Mouse (Mus musculus) spleen, postnatal 14 days (tissue): Measurements from ENCODE around the gene 1520401A03Rik.
"Not testable (repeated sequence)": the region's sequence is repeated elsewhere in the genome, so short reads cannot be mapped to it uniquely, and the experiment has no call there.

ENCODE experiments used
- DNase-seq, 2 experiments: peaks; one replicate each; pipeline ENCODE4 v3.0.0; 2021 to 2022; ENCODE audit warnings: low spot score in 2 of 2

1520401A03Rik gene

DNA sequence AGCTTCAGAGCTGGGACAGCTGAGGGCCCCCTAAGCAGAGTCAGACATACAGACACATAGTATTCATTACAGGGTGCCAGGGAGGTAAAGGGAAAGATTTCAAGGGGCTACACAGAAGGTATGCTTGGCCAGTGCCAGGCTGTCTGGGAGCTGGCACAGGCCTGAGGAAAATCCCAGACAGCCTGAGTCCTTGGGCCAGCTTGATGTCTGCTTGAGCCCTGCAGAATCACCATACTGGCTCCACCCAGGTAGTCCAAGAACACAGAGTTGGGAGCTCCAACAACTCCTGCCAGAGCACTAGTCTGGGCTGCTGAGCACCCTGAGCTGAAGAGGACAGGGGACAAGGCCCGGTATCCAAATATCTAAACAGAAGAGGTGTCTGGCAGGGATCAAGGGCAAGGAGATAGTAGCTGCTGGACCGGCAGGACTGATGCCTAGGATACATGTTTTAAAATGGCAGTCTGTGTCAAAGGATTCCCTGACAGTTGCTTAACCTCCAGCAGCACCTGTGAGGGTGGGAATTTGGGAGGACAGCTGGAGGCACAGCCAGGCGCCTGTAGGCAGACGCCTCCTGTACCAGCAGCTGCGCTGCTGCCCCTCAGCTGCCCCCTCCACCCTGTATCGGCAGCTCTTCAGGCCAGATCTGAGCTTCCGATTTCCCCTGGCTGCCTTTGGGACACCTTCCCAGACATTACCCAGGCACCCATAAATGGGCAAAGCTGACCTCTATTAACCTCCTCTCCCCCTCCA is at the start of gene 1520401A03Rik:
Gene 1520401A03Rik, minus strand, starts transcription at position 408 of the 750 bp plus-strand sequence.
- DNase-seq = no peak

DNA sequence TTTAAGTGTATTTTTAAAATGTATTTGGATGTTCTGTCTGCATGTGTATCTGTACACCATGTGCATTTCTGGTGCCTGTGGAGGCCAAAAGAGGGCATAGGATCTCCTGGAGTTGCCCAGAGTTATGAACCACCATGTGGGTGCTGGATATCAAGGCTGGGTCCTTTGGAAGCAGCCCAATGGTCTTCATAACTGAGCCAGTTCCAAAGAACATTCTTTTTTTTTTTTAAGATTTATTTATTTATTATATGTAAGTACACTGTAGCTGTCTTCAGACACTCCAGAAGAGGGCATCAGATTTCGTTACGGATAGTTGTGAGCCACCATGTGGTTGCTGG is 49.6 kb upstream of the 1520401A03Rik start:
- DNase-seq = not testable (repeated sequence)

DNA sequence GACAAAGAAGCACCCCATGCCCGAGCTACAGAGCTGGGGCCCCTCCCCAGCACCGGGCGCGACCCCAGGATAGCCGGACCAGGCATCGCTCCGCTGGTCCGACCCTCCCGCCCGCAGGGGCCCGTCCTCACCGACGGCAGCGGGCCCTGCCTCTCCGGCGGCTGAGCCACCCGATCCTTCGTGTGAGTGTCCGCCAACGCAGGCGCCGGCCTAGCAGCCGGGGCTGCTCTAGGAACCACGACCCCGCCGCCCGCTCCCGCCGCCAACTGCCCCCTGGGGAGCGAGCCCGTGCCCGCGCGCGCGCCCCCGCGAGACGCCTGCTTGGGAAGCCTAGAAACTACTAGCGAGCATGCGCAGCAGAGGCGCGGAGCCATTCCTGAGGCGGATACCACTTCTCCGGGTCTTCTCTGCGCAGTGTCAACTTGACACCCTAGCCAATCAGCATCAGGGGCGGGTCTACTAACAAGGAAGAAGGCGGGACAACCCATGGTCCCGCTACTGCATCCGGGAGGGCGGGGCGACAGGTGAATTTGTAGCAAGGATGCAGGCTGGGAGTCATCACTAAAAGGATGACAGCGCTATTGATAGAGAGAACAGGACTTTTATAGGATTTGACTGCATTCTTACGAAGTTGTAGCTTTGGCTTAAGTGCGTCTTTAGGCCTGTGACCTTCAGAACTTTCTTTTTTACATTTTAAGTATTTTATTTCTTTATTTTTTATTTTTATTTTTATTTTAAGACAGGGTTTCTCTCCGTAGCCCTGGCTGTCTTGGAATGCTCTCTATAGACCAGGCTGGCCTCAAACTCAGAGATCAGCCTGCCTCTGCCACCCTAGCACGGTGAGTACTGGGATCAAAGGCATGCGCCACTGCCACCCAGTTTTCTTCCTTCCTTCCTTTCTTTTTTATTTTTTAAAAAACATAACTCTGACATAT is 49.0 kb upstream of the 1520401A03Rik start, which contains the start of gene Flywch1:
Gene Flywch1, minus strand, starts transcription at position 319 of the 935 bp plus-strand sequence.
- DNase-seq = peak; percentile 92 to 93

DNA sequence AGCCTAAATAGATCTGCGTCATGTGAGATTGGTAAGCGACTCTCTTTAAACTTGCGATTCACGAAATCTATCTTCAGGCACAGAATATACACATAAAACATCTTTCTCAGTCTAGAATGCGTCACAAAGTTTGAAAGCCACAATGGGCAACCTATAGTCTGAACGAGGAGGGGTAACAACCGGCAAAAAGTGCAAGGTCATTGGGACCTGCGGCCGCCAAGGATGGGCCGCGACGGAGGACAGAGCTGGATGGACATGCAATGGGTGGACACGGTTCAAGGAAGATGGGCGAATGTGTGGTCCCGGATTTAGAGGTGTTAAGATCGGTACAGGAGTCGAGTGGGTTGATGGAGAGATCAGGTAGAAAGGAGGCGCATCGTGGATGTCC is 48.3 kb upstream of the 1520401A03Rik start:
- no peak for DNase-seq

DNA sequence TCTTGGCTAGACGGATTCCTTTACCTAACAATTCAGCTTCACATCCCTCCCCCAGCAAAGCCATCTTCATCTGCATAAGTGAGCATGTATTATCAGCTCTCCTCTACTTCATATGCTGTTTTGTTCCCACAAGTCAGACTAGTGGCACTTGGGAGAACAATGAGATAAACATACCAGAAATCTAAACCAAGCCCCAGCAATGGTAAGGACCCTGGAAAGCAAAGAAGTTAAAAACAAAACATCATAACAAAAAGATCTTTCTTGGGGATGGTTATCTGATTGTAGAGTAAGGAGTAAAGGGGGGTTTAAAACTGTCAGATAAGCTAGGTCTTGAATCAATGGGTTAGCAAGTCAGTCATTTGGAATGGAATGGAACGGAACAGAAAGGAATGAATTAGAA is 47.9 kb upstream of the 1520401A03Rik start:
- DNase-seq = no peak

DNA sequence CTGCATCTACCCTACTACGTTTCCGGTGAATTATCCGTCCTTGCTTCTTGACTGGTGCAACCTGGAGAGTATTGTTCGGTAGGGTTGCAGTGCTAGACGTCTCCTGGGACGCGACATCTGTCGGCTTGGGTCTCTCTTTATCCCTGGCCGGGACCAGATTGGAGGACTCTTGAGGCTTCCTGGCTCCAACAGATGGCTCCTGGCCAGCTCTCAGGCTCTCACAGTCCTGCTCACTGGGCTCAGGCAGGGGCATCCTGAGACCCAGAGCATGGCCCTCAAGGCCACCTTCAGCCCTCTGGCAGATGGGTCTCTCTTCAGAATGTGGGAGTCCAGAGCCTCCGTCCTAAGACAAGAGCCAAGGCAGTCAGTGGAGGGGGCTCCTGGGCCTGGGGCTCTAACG is 40.4 kb upstream of the 1520401A03Rik start:
- no peak for DNase-seq

DNA sequence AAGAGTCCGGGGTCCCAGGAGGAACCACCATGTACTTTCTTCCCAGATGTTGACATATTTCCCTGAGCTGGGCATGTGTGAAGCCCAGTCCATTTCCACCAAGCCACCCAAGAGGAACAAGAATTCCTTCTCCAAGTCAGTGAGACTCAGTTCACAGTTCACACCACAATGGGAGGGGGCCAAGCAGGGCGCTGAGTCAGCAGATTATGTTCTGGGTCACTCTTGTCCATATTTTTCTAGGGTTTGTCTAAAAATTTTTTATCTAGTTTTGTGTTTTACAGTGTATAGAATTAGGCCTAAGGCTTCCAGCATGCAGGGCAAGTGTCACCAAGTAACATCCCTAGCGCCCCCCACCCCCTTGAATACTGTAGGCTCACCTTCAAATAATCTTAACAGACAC is 38.6 kb upstream of the 1520401A03Rik start:
- no peak for DNase-seq

DNA sequence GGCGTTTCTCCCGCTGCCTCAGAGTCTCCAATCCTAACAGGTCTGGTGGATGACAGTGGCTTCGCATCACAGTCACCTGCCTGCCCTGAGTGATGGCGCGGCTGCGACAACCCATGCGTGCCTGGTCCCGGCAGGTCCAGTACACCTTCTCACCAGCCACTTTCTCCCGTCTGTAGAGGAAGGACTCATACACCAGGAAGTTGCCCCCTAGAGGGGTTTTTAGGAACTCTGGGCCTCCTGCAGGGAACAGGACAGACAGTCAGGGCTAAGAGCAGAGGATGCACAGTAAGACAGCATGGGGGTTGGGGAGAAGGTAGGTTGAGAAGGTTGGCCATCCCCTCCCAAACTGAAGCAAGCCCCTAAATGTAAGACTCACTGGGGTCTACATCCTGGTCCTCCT is 37.6 kb upstream of the 1520401A03Rik start:
- no peak for DNase-seq

DNA sequence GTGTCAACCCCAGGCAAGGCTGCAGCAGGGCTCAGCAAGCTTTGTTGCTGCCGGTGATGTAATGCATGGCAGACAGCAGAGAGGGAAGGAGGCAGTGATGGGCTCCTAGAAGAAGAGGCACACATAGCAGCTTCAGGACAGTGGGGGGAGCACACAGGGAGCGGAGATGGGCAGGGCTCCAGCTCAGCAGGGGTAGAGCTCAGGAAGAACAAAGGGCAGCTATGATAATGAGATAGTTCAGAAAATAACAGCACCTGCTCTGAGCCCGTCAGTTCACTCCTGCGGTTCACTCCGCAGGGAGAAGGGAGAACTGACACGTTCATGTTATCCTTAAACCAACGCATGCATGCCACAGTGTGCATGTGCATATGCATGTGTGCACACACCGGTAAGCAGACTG is 36.2 kb upstream of the 1520401A03Rik start:
- no peak for DNase-seq

DNA sequence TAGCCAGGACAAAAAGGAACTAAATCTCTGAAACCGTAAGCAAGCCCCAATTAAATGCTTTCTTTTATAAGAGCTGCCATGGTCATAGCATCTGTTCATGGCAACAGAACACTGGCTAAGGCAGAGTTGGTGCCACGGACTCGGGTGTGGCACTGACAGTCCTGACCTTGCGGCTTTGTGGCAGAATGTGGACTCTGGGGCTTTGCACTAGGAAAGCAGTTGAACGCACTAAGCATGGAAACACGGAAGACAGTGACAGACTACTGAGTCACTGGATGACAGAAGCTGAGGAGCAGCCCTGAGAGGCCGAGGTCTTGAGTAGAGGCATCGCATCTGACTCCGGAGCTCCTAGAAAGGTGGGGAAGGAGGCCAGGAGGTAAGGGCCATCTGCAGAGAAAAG is 35.0 kb upstream of the 1520401A03Rik start:
- DNase-seq = no peak

DNA sequence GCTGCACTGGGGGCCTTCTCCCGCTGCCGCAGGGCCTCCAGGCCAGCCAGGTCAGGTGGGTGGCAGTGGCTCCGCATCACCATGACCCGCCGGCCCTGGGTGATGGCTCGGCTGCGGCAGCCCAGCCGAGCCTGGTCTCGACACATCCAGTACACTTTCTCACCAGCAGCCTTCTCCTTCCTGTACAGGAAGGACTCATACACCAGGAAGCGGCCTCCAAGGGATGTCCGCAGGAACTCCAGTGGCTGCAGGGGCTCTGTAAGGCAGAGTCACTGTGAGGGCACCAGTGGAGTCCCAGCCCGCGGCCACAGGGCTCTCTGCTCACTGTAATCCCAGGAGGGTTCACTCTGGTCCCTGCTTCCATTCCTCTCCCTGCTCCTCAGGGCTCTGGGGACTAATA is 33.1 kb upstream of the 1520401A03Rik start:
- no peak for DNase-seq

DNA sequence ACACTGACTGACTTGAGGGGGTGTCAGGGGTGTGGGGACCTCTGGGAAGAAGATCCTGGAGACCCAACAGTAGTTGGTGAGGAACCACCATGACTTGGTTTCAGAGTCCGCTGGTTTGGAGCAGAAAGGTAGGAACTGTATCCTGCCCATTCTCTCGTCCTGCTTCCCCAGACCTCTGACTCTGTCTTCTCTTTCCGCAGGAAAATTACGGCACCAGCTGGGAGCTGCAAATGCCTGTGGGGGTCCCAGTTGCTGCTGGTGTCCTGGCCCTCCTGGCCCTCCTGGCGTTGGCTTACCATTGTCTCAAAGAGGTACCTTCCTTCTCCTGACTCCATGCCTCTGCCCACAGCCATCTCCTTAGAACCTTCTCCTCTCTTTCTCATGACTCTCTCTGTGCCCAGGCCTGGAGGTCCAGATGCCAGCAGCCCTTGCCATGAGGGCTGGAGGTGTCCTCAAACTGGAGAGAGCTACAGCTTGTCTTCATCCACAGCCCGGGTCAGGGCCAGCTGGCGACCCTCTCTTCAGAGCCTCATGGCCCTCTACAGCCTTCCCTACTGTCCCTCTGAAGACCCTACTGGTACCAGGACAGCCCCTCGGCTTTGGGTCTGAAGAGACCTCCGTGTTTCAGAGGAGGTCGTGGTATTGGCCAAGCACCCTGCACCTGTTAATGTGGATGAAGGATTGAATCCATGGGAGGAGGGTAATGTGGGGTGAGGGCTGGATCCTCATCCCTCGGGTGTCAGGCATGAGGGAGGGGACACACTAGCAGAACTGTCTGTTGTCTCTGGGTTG is 27.0 kb upstream of the 1520401A03Rik start:
- no peak for DNase-seq

DNA sequence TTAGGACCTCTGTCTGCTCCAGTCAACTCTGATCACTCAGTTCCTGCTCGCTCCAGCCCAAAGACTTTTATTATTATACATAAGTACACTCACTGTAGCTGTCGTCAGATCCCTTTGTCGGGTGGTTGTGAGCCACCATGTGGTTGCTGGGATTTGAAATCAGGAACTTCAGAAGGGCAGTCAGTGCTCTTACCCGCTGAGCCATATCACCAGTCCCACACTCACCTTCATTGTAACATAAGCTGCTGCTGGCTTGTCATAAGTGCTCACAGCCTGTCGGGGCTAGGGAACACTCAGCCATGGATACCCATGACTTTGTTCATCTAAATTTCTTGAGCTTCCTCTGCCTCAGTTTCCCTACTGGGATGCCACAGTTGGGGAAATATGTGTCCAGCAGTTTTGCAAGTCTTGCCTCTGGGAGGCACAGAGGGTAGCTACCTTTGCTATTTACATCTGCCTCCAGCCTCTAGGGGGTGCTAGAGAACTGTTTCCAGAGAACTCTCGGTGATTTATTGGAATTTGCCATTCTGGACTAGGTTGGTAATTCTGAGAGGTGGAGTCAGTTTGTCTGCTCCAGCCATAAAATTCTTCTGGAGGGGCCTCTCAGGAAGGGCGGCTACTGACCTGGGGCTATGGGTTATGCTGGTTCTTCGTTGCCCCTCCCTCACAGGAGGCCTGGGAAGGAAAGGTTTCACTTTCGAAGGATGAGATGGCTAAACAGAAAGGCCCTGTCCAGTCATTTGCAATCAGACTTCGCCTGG is 26.2 kb upstream of the 1520401A03Rik start:
- DNase-seq = peak in 1 of 2 experiments; percentile 54

DNA sequence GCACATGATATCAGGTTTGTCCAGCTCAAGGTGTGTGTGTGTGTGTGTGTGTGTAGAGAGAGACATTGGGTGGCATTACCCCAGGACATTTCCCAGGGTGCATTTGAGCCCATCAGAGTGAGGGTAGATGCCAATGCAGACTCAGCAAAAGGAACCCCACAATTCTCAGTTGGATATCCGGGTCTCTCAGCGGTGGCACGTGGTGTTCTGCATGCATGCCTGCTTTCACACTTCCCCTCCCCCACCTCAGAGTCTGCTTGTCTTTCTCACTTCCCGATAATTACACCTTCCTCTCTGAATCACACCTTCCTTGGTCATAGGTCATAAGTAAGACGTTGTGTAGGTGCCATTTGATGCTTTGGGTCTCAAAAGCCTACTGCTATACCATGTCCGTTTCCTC is 25.4 kb upstream of the 1520401A03Rik start:
- DNase-seq = peak in 1 of 2 experiments; percentile 35

DNA sequence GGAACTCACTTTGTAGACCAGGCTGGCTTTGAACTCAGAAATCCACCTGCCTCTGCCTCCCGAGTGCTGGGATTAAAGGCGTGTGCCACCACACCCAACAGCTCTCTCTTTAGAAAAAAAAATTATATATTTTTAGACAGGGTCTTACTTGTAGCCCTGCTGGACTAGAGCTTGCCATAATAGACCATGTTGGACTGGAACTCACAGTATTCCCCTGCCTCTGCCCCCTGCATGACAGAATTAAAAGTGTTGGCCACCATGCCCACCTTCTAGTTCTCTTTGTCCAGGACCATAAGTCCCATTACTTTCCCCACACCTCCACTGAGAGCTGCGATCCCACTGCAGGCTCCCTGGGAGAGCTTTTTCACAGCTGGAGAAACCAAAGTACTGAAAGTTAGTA is 24.9 kb upstream of the 1520401A03Rik start:
- no peak for DNase-seq

DNA sequence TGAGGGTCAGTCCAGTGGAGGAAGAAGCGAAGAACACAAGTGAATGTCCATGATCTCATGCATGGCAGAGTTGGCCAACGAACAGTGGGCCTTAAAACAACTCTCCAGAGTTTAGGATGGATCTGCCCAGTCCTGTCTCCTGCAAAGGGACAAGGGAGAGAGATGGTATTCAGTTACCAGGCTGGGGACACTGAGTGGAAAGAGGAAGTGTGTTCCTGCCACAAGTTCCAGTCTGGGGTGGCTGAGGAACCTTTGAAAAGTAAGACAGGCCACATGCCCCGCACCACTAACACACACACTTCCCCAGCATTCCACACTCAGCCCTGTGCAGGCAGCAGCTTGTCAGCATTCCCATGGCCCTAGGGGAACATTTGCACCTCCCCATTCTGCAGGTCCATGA is 24.2 kb upstream of the 1520401A03Rik start:
- no peak for DNase-seq

DNA sequence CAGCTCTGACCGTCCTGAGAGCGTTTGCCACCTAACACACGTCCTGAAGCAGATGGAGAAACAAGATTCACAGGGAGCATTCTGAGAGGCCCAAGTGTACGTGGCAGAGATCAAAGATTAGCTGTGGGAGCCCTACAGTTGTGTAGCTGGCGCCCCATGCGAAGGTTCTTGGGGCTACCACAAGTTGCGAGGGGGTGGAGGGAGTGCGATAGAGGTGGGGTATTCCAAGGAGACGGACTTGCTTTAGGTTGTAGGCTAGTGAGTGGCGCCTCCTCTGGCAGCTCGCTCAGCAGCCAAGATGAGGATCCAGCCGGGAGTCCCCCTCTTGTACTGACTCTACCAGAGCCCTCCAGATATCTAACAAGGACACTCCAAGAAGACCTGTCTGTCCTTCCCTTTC is 23.7 kb upstream of the 1520401A03Rik start:
- no peak for DNase-seq

DNA sequence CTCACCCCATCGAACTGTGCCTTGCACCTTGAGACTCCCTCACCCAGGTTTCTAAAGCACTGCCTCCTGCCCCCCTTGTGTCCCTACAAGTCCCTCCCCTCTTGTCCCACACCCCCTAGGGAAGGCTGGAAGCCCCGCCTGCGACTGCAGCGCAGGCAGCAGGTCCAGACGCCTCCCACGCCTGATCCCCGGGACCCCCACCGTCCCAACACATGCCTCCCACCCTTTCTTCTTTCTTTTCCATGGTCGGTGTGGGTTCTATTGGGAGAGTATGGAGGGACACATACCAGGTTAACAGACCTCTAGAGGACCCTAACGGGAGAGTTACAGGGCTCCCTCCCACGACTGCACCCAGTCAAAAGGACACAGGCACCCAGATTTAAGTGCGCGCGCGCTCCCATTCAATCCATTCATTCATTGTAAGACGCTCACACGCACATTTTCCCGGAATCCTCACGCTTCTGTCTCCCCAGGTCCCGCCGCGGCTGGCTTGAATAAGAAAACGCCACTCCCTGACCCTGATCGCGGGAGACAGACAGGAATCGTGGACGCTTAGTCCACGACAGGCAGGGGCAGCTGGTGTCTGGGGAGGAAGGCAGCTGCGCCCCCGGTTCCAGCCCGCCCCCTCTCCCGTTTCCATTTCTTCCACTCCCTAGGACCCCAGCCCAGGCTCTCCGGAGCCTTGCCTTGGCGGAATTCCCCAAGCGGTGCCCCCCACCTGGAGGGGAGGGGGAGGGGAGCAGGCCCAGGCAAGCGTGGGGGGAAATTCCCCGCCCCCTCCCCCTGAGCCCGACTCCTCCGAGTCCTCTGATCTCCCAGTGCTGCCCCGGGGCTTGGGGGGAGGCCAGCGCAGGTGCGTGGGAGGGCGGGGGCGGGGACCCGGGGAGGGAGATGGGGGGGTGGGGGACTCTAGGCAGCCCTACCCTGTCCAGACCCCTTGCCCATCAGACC is 23.0 kb upstream of the 1520401A03Rik start, which contains the start of gene Kremen2:
Gene Kremen2, minus strand, starts transcription at position 533 of the 951 bp plus-strand sequence.
- no peak for DNase-seq

DNA sequence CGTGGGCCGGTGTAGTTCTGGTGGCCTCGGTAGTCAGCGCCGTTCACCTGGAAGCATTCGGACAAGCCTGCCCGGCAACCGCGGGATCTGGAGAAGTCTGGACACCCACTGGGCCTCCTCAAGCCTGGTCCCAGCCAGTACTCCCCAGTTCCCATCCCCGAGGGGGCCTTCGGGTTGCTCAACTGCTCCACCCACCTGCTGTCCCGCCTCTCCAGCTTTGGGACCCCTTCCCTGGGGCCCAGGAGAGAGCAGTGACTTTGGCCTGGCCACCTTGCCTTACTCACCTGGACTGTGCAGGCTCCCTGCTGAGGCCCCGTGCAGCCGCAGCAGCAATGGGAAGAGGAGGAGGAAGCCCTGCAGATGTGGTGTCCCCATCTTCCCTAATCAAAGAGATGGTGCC is 22.1 kb upstream of the 1520401A03Rik start:
- no peak for DNase-seq

DNA sequence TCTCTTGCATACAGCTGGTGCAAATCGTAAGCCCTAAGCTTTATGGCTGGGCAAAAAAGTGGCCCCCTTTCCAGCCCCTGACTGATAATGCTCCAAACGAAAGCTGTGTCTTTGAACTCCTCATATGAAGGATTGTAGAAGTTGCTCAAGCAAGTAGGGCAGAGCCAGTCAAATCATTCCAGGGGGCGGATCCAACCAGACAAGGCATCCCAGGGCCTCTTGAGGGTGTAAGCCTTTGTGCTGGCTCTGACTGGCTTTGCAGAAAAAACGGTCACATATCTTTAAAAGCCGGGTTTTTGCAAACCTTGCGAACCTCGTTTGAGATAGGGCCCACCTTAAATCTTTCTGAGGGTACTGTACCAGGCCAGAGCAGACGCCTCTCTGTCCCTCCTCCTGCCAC is 21.5 kb upstream of the 1520401A03Rik start:
- no peak for DNase-seq
